Mouse (Mus musculus) adrenal gland, postnatal 4 days (tissue): ENCODE measurements around the gene Cdkal1. TPM values are rescaled to one million over a fixed set of nuclear protein-coding genes. Genes with fewer than 3 reads are reported as not detected.

Experiments
- DNase-seq, 2 experiments: peaks; one replicate each; pipeline ENCODE4 v3.0.0; 2021 to 2022; ENCODE audit warnings: low spot score in 2 of 2, mixed read lengths in 2 of 2
- total RNA-seq, 2 experiments: library from RNA; stranded (reverse); gene quantifications; 2 replicates each; pipeline ENCODE4 v1.2.3; 2021

The Cdkal1 gene
- total RNA-seq, 2 experiments from 2014 or later = 31.9 to 34.3 TPM

DNA sequence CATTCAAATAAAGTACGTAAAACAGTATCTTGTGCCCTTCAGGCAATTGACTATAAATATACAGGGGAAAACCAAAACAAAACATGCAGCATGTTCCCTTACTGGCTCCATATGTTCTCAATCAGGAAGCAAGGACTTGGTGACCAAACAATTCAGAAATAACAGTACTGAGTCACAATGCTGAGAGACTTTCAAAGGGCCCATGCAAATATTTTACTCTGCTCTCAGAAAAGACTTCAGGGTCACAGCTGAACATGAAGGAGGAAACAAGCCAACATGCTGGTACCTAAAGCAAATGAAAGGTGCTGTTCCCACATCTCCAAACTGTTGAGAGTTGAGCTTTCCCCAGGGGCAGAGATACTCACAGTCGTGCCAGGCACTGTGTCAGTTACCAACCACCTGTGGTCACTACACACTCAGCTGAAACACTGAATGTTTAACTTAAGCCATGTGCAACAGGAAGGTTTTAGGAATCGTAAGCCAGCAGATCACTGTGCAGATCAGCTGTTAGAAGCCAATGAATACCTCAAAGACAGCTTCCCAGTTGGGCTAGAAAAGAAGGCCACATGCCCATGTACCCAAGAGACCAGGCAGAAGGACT lies 140.1 kb downstream of the Cdkal1 start:
- no peak for DNase-seq

DNA sequence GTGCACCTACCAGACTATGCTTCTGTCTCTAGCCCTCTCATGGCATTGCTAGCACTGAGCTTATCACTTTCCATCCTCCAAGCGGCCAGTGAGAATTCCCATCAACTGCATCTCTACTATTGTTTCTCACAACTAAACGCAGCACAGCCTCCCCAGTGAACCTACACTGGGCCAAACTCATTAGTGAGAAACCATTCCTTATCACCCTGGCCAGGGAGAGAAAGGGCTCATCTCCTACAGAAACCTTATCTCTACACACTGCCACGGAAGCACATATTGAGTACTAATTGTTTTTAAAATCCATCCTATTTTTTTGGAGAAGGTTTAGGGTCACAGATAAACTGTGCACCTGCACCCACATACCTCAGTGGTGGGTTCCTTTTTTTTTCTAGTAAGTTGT lies 147.9 kb downstream of the Cdkal1 start:
- DNase-seq = no peak

DNA sequence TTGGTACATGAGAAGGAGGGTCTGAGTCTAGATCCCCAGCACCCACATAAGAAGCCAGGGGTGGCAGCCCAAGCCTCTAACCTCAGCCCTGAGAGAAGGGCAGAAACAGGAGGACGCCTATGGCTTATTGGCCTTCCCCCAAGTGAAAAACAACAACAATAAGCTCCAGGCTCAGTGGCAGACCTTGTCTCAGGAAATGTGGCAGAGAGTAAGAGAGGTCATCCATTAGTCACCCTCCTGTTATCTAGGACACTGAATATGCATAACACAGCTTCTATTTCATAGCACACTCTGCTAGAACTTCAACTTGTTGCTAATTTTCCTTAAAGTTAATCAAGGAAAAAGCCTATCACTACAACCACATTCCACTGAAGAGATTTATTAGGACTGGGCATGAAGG lies 154.1 kb downstream of the Cdkal1 start:
- no peak for DNase-seq

DNA sequence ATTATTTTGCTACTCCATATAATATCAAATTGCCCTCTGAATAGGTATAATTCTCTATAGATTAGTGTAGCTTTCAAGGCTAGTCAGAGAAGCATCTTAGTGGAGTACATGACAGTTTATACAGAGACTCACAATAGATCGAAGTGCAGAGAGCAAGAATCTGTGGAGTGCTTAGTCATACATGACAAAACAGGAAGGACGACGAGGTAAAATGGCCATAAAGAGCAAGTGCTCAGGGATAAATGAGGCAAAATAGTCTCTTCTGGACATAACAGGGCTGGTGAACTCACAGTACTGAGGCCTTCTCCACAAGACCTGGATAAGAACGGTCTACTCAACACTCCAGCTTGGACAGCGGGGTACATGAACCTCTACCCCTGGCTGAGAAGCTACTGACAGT lies 155.6 kb downstream of the Cdkal1 start:
- DNase-seq = no peak

DNA sequence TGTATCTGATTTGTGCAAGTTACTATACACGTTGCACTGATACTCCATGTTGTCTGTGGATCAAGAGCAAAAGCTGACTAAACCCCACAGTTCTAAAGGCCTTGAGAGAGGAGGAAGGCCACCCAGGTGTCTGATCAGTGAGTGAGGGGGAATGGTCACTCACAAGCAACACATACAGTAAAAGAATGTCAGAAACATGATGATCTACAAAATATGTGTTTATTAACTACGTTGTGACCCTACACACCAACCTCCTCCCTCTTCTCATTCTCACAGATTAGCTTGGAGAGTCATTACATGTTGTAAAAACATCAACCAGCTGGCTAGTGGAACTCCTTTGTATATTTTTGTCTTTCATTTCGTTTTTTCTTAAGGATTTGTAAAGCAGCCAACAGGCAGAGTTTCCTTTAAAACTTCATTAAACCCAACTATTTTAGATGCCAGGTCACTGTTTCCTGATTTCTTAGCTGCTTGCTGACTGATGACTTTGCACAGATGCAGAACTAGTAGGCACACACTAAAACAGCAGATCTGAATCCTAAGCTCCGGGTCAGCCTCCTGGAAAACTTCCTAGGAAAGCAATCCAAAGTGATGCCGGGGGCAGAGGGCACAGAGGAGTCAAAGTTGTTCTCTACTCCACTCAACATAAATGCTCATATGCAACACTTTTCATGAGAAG lies 157.0 kb downstream of the Cdkal1 start:
- no peak for DNase-seq

DNA sequence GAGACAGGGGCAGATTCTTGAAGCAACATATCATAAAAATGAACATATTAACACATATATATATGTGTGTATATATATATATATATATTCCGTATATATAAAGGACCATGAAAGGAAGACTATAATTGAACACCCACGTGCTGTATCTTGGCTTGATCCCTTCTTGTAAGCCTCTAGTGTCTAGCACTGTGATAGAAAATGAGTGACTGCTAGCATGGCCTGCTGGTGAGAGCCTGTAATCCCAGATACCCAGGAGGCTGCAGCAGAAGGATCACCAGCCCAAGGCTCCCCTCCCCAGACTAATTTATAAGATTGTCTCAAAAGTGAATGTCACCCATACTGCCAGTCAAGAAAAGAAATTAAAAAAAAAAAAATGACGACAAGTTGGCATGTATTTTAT lies 158.2 kb downstream of the Cdkal1 start:
- DNase-seq = no peak

GRCm38 (mm10) chr13:29690734-29691133 lies 164.7 kb downstream of the Cdkal1 start:
- DNase-seq = no peak

DNA sequence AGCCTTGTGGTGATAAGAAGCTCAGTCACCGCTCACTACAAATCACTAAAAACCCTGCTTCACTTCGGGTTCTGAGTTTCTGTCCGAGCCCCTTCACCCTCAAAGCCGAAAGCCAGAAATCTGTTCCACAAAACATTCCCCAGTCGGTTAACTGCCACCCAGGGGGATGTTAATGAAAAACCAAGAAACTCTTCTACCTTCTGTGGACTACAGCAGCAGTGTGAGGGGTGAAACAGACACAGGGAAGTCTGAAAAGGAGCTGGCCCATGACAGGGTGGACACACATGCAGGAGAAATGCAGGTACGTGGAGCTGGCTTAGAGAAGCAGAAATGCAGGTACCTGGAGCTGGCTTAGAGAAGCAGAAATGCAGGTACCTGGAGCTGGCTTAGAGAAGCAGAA lies 166.6 kb downstream of the Cdkal1 start:
- DNase-seq = no peak

DNA sequence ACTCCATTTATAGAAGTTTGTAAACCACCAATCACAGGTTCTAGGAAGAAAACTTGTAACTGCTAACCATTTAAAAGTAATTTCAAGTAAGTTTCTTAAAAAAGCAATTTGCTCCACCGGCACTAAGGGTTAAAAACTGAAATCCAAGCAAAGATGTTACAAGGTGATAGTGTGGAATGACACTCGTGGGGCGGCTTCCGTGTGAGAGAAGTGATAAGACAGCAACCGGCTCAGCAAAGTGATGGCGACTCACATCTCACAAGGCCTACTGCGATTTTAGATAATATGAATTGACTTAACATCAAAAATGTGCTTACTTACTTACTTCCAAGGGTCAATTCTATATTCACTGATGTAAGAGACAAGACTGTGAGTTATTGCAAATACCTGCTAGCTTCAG lies 167.6 kb downstream of the Cdkal1 start:
- DNase-seq = no peak

- no peak for DNase-seq
Observed at GRCm38 (mm10) chr13:29679479-29680186, 175.8 kb downstream of the Cdkal1 start.

- DNase-seq = no peak
Observed at GRCm38 (mm10) chr13:29677559-29677958, 177.9 kb downstream of the Cdkal1 start.

GRCm38 (mm10) chr13:29670626-29671025 lies 184.8 kb downstream of the Cdkal1 start:
- DNase-seq = no peak

DNA sequence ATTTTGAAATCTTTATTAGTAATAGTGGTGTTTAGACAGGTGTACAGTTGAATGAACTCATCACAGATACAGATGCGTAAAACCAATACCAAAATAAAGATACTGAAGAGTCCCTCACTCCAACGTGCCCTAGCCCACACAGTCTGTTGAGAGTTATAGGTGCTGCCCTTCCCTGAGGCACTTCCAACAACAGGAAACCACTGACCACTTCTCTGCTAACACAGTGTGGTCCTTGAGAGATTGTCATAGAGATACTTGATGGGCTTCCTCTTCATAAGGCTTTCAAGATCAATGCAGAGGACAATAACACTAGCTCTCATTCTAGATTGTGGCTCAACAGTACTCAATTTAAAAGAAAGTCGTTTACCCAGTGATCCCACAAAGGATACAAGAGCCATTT lies 191.6 kb downstream of the Cdkal1 start:
- DNase-seq = no peak

DNA sequence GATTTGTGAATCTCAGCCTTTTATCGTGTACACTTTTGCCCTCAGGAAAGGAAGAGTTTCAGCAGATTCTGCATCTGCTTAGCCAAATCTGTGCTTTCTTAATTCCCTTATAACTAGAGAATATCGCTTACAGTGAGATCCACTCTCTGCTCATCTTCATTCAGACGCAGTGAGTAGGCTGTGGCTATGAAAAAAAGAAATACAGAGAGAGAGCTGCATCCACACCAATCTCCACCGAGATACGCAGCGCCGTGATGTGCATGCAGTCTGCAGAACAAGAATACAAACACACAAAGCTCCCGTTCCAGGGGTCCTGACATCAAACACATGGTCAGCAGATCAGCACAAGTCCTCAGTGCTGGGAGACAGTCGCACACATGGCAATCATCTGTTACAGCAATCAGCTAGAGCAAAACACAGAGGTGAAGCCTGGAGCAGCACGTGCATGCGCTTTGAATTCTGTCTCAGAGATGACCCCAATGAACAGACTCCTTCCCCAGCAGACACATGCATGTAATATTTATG lies 199.6 kb downstream of the Cdkal1 start:
- no peak for DNase-seq

- no peak for DNase-seq
Observed at GRCm38 (mm10) chr13:29653407-29653806, 202.1 kb downstream of the Cdkal1 start.

- DNase-seq = no peak
Observed at GRCm38 (mm10) chr13:29652791-29653190, 202.7 kb downstream of the Cdkal1 start.

DNA sequence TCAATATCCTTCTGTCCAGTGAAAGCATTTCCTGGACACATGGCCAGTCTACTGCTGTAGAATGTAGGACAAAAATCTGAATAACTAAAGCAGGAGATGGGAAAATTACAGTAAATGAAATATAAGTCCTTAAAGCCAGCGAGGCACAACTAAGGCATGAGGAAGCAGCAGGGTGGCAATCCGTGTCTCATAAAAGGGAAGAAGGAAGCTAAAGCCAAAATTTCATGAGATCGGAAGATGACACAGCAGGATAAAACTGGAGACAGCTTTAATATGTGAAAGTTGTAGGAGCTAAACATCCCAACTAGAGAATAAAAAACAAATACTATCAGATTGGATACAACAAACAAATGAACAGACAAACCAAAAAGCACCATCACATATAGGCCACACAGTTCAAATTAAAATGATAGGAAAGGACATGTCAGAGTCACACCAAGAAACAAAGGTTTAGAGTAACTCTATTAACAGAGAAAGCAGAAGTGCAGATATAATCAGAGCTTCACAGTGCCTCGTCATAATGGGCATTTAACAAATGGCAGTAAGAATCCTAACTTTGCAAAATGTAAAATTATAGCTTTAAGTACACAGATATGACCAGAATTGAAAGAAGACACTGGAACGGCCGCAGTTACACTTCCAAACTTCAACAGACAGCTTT lies 204.8 kb downstream of the Cdkal1 start:
- DNase-seq = no peak

DNA sequence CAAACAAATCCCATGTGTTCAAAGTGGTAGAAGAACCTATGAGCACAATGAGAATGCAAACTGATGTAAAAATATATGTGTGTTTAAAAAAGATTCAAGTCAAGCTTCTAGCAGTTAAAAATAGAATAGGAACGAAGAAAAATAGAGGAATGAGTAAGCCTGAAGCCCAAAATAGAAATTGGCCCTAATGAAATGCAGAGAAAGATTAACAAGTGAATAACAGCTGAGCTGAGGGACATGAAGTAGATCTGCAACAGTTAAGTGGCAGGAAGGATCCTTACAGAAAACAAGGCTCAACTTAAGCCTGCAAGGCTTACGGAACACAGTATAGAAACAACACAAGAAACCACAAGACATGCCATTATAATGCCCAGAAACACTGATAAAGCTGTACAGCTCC lies 205.9 kb downstream of the Cdkal1 start:
- DNase-seq = no peak

DNA sequence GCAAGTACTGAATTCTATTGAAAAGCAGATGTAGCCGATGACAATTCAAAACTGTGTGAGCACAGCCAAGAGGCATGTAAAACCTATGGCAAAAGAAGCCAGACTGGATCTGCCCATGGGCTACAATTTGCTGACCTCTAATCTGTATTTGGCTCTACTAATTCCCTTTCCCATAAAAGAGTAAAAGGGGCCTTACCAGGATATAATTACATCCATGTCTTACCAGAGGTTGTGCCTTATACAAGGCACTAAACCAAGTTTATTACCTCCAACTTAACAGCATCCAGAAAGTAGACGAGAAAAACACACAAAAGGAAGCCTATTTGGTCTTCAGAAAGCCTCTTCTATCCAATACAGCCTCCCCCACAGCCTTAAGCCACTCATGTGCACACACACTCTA lies 213.2 kb downstream of the Cdkal1 start:
- DNase-seq = no peak

- no peak for DNase-seq
Observed at GRCm38 (mm10) chr13:29641200-29641599, 214.3 kb downstream of the Cdkal1 start.

GRCm38 (mm10) chr13:29640186-29640585 lies 215.3 kb downstream of the Cdkal1 start:
- no peak for DNase-seq

DNA sequence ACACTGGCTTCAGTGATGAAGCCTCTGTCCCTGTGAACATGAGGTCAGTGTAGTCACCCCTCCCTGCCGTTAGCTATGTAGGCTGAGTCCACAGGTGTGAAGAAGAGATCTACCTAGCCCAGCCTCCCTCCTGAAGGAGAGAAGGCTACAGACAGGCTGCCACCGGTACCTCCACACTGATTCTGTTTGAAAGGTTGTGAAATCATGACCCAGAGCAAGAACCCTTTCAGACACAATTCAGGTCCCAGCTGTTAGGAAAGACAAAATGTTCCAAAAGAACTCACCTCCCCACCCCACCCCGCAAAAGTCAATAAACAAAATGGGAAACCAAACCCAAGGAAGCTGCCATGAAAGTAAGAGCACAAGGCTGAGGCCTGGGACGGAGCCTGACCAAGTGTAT lies 217.2 kb downstream of the Cdkal1 start:
- no peak for DNase-seq
